ENCODE assay signal across 23 mouse cellular contexts in the genomic region with DNA sequence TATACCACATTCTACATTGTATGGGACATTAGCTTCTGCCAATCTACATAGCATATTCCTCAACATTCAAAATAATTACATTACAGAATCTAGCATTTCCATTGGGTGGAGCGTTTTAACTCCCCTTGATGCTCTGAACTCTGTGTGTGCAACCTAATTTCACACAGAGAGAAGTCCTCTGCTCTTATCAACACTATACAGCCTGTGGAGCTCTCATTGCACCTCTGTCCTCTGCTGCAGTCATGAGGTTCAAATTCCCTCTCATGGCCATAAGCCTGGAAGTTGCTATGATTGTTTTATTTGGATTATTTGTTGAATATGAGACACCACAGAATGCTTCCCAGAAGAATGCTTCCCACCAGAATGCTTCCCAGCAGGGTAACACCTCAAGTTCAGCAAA. TPM values are rescaled to one million over a fixed set of nuclear protein-coding genes. Genes with fewer than 3 reads are reported as not detected.
DNase-seq lines count a peak whose midpoint lies in the region; ATAC-seq and TF ChIP-seq lines count a peak whose summit lies in the region.
"Had no signal": no experiment of that assay in that cellular context is flagged by ENCODE, and none has a peak within 500 bp of the region (broad histone marks: within the 10 kb centered on the region; RNA-seq: fewer than 3 reads in every experiment).

Gene Rhag, plus strand, starts transcription at position 193 of the 400 bp plus-strand sequence.

- H3K4me3 ChIP-seq in stomach, embryonic 15.5 days (replicated peaks): no peak within 1 kb of the TSS
- H3K4me3 ChIP-seq in stomach, postnatal 0 days (ENCODE audit: low read depth, low read length): no peak within 1 kb of the TSS
- no peak within 1 kb of the TSS for H3K4me3 ChIP-seq in kidney, embryonic 16.5 days (ENCODE audit: low read length)
- H3K4me3 ChIP-seq: forebrain, embryonic 10.5 days; limb, embryonic 10.5 days; midbrain, embryonic 15.5 days had no signal

- H3K4me2 ChIP-seq in stomach, embryonic 15.5 days: no peak within 1 kb of the TSS
- no peak within 1 kb of the TSS for H3K4me2 ChIP-seq in stomach, postnatal 0 days (replicated peaks; ENCODE audit: low read depth)
- H3K4me2 ChIP-seq in kidney, embryonic 16.5 days (replicated peaks; ENCODE audit: low read depth, low read length): no peak within 1 kb of the TSS
- H3K4me2 ChIP-seq: lung, embryonic 14.5 days; midbrain, embryonic 15.5 days had no signal

- H3K9me3 ChIP-seq in stomach, embryonic 15.5 days: no peaks in the 10 kb centered on the region
- no peaks in the 10 kb centered on the region for H3K9me3 ChIP-seq in stomach, postnatal 0 days (ENCODE audit: control insufficient read depth, low read length)
- H3K9me3 ChIP-seq in kidney, embryonic 16.5 days (ENCODE audit: low read length): no peaks in the 10 kb centered on the region
- H3K9me3 ChIP-seq: forebrain, embryonic 10.5 days; limb, embryonic 10.5 days; midbrain, embryonic 15.5 days had no signal

- TF ChIP-seq EP300 in stomach, postnatal 0 days (optimal IDR thresholded peaks at IDR 0.05): no peak

- H3K27me3 ChIP-seq in stomach, embryonic 15.5 days (replicated peaks): no peaks in the 10 kb centered on the region
- H3K27me3 ChIP-seq in stomach, postnatal 0 days (ENCODE audit: control insufficient read depth, insufficient read depth, low read length): no peaks in the 10 kb centered on the region
- no peaks in the 10 kb centered on the region for H3K27me3 ChIP-seq in kidney, embryonic 16.5 days (ENCODE audit: insufficient read depth, low read length)
- H3K27me3 ChIP-seq: midbrain, embryonic 15.5 days had no signal

- H3K36me3 ChIP-seq in stomach, embryonic 15.5 days: no peaks in the 10 kb centered on the region
- H3K36me3 ChIP-seq in stomach, postnatal 0 days (ENCODE audit: control insufficient read depth, insufficient read depth, low read length): no peaks in the 10 kb centered on the region
- H3K36me3 ChIP-seq in kidney, embryonic 16.5 days (ENCODE audit: insufficient read depth, low read length): no peaks in the 10 kb centered on the region
- H3K36me3 ChIP-seq: forebrain, embryonic 10.5 days; limb, embryonic 10.5 days; midbrain, embryonic 15.5 days had no signal

- no peak for DNase-seq in stomach, postnatal 0 days (ENCODE audit: low spot score)
- peak; percentile 77 for DNase-seq in liver
- DNase-seq in embryo, embryonic 11 days: no peak
- DNase-seq in right cerebral cortex, postnatal 4 days: no peak
- DNase-seq: adrenal gland, postnatal 10 days; cerebellum, postnatal 25 days; heart, adult 18-20 months; heart, postnatal 14 days; kidney, adult 11 months; kidney, postnatal 4 days; layer of hippocampus, postnatal 36 days; lung, embryonic 14.5 days; right cerebral cortex, postnatal 14 days; thymus, postnatal 4 days had no signal

- H3K9ac ChIP-seq in stomach, embryonic 15.5 days: no peak within 1 kb of the TSS
- H3K9ac ChIP-seq in stomach, postnatal 0 days (ENCODE audit: low read length): no peak within 1 kb of the TSS
- H3K9ac ChIP-seq in kidney, embryonic 16.5 days (replicated peaks; ENCODE audit: low read length): no peak within 1 kb of the TSS
- H3K9ac ChIP-seq: lung, embryonic 14.5 days; midbrain, embryonic 15.5 days had no signal

- WGBS in stomach, embryonic 15.5 days: 55% methylated on average over 1 of the region's 1 CpGs
- whole genome bisulfite sequencing in stomach, postnatal 0 days: 53% methylated on average over 1 of the region's 1 CpGs
- 60% methylated on average over 1 of the region's 1 CpGs for WGBS in kidney, embryonic 16.5 days

- no peaks in the 10 kb centered on the region for H3K4me1 ChIP-seq in stomach, embryonic 15.5 days
- H3K4me1 ChIP-seq in stomach, postnatal 0 days (replicated peaks; ENCODE audit: control insufficient read depth, insufficient read depth): no peaks in the 10 kb centered on the region
- no peaks in the 10 kb centered on the region for H3K4me1 ChIP-seq in kidney, embryonic 16.5 days (ENCODE audit: insufficient read depth, low read length)
- H3K4me1 ChIP-seq: forebrain, embryonic 10.5 days; limb, embryonic 10.5 days; midbrain, embryonic 15.5 days had no signal

- peak; percentile 77; the same call in 1 of the 2 replicates for ATAC-seq in stomach, embryonic 15.5 days (ENCODE audit: insufficient read depth, low FRiP score, low read depth)
- ATAC-seq in stomach, postnatal 0 days (ENCODE audit: low FRiP score, low TSS enrichment): no peak
- peak; percentile 71 for ATAC-seq in megakaryocyte progenitor cell, adult 5-6 weeks (replicated peaks; ENCODE audit: poor library complexity)
- no peak for ATAC-seq in kidney, embryonic 16.5 days (ENCODE audit: low FRiP score, low TSS enrichment)
- ATAC-seq: hindbrain, embryonic 16.5 days; midbrain, embryonic 15.5 days had no signal

- H3K27ac ChIP-seq in stomach, embryonic 15.5 days: no peak within 1 kb of the TSS
- no peak within 1 kb of the TSS for H3K27ac ChIP-seq in stomach, postnatal 0 days (replicated peaks)
- H3K27ac ChIP-seq in kidney, embryonic 16.5 days (ENCODE audit: low read length): no peak within 1 kb of the TSS
- H3K27ac ChIP-seq: forebrain, embryonic 10.5 days; limb, embryonic 10.5 days; macrophage; midbrain, embryonic 15.5 days had no signal

- no peak for TF ChIP-seq CTCF in stomach, postnatal 0 days (IDR thresholded peaks at IDR 0.05; ENCODE audit: low read depth)

RNA-seq across cellular contexts. Expression of gene Rhag, which starts in this region (rescaled TPM):
- 7.1 and 16.6 TPM in 2 replicates for polyA plus RNA-seq in stomach, embryonic 15.5 days (2015; fragmentation: Nextera tagmentation; extraction: Ambion mirVana)
- 0.15 and 0.16 TPM in 2 replicates for polyA plus RNA-seq in stomach, postnatal 0 days (2015; fragmentation: Nextera tagmentation; extraction: Ambion mirVana)
- 16.4 and 24.2 TPM in 2 replicates for total RNA-seq in megakaryocyte progenitor cell, adult 5-6 weeks (2015)
- total RNA-seq in megakaryocyte progenitor cell, adult 5-6 weeks (2017): 5.7 and 7.8 TPM in 2 replicates
- polyA plus RNA-seq in kidney, embryonic 16.5 days (2015; fragmentation: Nextera tagmentation; extraction: Ambion mirVana): 0.76 and 1.3 TPM in 2 replicates
- total RNA-seq: heart, adult 18-20 months; layer of hippocampus, postnatal 36 days had no signal
- polyA plus RNA-seq: C2C12, macrophage had no signal

Comparison
In these comparisons a context has a peak if more than half of its experiments do, and no peak if none do; other contexts are left out.
1. ATAC-seq: peak in stomach, embryonic 15.5 days (single experiment) and megakaryocyte progenitor cell, adult 5-6 weeks (single experiment); none in stomach, postnatal 0 days (single experiment) and kidney, embryonic 16.5 days (single experiment).